Mouse (Mus musculus): ENCODE results near the gene Tprkb.
"Not testable (repeated sequence)": the region's sequence is repeated elsewhere in the genome, so short reads cannot be mapped to it uniquely, and the experiment has no call there.

Tprkb gene

DNA sequence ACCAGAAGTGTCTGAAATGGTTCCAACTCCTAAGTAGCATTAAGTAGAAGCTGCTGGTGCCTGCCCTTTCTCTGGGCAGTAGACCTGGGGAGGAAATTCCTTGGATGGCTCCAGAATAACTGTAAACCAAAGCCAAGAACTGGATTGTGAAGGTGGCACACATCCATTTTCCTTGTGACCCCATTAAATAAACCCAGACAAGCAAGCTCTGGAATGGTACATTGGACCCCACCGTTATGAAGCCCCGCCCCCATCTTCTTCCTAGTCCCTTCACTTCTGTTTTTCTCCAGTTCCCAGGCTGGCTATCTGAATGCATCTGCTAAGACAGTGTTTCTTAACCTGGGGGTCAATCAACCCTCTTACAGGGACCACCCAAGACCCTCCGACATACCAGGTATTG is at the start of gene Tprkb:
Gene Tprkb, plus strand, starts transcription at position 279 of the 400 bp plus-strand sequence.
- DNase-seq (ENCODE audit: low read depth, low spot score) = no peak

DNA sequence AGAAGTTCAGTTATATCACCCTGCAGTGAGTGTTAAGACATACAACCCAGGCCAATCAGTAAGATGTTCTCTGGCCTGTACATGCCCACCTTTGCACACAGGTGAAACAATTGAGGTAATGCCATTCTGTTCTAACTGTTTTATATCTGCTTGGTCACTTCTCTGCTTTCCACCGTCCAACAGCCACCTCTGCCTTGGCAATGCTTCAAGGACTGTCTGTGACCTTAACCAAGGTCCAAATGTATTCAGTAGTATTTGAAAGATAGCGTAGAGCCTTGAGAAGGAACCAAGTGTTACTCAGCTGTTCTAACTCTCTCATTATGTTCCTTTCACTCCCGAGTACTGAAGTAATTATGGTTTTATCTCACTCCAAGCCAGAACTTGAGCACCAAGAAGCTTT is 49.1 kb upstream of the Tprkb start:
- DNase-seq (ENCODE audit: low read depth, low spot score) = no peak

DNA sequence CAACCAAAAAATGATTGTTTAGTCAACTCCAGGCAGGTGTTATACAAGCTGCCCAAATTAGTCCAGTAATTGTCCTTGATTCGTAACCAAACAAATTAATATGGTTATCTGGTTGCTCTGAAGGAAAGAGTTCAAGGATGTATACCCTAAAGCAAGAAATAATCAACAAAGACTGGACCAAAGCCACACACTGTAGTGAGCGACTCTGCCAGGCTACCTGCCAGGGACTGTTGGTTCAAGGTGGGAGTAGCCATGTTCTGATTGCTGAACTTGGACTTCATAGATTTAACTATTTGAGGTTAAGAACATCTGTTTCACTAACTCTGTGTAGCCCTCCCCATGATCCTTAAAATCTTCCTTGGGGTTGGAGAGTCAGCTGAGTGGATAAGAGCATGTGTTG is 48.5 kb upstream of the Tprkb start:
- no peak for DNase-seq (ENCODE audit: low read depth, low spot score)

DNA sequence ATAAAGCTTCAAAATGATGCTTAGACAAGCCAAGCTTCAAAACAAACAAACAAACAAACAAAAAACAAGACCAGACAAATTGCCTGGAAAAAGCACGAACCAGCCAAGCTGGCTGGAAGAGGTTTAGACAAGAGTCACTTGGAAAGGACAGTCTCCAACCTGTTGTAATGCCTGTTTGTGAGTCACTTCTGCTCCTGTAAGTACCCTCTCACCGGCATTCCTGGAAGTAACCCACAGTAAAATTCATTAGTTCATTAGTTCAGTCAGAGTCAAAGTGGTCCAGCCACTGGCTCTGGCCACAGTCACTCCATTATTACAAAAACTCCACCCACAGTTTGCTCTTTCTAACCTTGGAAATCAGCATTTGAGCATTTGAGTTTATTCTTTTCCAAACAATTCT is 47.8 kb upstream of the Tprkb start:
- DNase-seq (ENCODE audit: low read depth, low spot score) = no peak

DNA sequence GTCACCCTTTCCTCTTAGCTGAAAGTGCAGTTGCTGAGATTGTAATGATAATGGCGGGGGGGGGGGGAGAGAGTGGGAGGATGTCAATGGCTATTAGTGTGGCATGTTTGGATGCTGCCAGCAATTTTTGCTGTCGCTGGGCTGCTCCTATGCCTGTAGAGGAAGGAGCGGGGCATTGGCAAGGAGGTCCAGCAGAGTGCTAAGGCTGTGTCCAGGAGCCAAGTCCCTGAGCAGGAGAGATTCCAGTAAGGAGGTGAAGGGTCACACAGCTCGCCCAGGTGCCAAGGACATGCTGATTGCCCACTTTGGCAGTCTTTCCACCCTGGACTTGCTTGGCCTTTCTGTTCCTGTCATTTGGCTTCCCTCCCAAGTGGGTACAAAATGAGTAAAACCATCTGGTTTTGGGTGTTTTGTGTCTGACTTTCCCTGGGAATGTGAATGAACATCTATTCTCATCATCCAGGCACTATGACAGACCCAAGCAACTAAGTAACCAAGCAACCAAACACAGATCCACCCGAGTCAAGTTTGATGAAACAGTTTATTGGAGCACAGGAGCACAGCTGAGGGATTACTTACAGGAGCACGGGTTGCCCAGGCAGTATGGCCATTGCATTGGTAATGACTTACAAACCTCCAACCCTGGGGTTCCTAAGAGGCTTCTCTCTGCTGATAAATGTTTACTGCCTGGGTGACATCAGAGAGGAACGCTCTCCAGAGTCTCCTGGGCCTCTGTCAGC is 46.6 kb upstream of the Tprkb start:
- DNase-seq (ENCODE audit: low read depth, low spot score) = not testable (repeated sequence)

DNA sequence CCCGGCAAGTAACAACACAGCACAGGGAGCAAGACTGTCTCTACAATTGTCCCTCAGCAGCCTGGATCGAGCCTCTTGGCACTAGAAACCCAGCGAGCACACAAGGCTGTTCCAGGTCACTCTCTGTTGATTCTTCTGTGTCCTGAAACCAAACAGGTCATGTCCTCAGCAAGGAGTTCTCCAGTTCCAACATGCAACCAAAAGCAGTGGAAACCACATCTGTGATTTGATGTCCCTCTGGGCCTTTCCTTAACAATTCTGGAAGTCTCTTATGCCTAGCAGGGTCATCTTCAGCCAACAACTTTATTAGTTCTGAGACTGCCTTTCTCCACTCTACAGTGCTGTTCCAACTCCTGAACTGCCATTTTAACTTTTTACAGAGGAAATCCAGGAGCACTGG is 45.5 kb upstream of the Tprkb start:
- not testable (repeated sequence) for DNase-seq (ENCODE audit: low read depth, low spot score)

DNA sequence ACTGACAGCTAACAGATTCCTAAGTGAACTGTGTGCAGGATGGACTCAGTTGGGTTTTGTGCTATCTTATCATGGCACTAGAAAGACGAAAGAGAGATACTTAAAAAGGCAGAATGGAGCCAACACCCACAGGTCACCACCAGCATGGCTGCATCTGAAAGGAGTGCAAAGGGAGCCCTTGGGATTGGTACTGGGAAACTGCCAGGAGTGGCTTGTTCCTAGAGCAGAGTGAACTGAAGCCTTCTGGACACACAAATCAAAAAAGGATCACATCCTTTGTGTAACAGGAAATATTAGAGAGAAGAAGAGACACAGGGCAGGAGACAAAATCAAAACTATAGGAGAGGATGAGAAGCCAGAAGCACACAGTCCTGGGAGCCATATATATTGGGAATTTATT is 44.7 kb upstream of the Tprkb start:
- DNase-seq (ENCODE audit: low read depth, low spot score) = not testable (repeated sequence)

DNA sequence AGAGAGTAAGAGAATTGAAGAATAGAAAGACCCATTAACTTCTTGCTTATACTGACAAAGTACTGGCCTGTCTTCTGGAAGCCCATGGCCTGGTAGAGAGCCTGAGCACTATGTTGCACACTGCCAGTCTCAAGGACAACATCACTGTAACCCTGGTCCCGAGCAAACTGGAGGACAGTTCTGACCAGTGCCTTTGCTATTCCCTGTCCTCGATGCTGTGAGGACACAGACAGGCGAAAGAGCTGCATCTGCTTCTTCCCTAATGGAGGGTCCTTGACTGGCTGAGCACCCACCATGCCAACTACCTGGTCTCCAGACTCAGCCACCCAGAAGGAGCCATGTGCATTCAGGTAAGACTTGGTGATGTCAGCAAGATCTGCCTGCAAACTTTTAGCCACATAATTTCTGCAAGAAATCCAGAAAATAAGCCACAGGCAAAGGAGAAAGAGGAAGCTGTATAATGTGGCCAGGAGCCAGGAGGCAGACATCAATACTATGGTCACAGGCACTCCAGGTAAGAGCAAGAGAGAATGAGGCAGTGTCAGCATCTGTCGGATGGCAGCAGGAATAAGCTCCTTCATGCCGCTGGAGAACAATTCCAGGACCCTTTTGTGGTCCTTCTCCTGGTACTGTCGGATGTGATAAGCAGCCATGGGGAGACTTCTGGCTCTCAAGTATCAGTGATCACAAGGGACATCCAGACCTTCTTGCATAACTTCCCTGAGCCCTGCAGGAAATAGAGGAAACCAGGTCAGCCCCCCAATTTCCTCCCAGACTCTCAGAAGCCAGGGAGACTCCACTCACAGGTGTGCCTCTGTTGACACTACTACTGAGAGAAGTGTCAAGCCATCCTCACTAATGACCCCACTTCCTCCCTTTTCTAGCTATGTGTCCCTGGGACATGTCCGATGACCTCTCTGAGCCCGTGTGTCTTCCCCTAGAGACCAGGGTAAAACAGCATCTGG is 43.7 kb upstream of the Tprkb start:
- DNase-seq (ENCODE audit: low read depth, low spot score) = no peak

DNA sequence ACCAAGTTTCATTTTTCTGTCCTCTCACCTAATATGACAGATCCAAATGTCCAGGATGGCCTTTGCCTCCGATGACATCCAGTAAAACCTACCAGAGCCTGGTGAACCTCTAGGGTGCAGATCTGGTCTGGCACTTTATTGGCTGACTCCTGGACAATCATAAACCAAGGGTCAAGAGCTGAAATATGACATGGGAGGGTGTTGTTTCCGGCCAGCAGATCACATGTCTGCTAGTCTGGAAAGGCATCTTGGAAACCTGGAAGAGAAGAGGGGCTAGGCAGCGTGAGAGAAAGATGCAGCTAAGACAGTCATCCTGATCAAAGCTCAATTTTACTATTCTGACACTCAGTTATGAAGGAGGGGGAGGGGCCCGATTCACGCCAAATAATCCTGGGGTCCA is 42.7 kb upstream of the Tprkb start, which contains the start of gene Nat8f2:
Gene Nat8f2, minus strand, starts transcription at position 153 of the 400 bp plus-strand sequence.
- not testable (repeated sequence) for DNase-seq (ENCODE audit: low read depth, low spot score)

DNA sequence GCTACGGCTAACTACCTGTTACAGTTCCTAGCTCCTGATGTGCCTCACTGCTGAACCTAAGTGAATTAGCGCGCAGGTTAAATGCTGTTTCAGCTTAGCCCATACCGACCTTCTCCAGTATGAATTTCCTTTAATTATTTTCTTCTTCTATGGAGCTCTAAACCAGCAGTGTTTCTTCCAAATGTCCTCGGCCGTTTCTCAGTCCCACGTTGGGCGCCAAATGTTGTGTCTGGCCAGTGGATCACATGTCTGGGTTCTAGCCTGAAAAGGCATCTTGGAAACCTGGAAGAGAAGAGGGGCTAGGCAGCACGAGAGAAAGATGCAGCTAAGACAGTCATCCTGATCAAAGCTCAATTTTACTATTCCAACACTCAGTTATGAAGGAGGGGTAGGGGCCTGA is 28.4 kb upstream of the Tprkb start:
- DNase-seq (ENCODE audit: low read depth, low spot score) = not testable (repeated sequence)

DNA sequence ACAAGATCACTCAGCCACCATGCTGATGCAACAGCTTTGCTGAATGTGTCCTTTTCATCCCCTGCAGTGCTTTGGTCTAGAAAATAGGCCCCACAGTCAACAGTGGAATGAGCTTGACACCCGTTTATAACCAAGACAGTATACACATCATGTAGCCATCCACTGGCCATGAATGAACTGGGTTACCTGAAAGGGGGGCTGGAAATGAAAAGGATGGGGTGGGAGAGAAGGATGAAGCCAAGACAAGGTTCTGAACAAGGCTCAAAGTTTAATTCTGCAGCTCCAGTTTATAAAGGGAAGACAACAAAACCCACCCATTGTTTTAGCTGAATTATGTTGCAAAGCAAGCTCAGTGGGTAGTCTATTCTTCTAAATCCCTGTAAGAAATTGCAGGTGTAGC is 27.4 kb upstream of the Tprkb start:
- DNase-seq (ENCODE audit: low read depth, low spot score) = no peak

DNA sequence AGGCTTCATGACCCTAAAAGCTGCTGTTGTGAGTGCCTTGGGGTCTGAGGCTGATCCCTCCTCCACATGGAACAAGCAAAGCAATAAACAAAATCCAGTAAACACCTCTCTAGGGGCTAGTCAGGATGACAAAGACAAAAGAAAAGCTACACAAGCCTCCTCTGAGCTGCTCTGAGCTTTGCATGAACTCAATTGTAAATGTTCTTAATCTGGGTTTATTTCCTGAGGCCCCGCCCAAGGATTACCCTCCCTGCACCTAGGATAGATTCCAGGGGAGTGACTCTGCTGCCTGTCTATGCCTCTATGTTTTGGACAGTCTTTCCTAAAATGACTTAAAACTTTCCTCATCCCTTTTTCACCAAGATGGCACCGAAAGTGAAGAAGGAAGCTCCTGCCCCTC is 22.7 kb upstream of the Tprkb start:
- DNase-seq (ENCODE audit: low read depth, low spot score) = no peak

DNA sequence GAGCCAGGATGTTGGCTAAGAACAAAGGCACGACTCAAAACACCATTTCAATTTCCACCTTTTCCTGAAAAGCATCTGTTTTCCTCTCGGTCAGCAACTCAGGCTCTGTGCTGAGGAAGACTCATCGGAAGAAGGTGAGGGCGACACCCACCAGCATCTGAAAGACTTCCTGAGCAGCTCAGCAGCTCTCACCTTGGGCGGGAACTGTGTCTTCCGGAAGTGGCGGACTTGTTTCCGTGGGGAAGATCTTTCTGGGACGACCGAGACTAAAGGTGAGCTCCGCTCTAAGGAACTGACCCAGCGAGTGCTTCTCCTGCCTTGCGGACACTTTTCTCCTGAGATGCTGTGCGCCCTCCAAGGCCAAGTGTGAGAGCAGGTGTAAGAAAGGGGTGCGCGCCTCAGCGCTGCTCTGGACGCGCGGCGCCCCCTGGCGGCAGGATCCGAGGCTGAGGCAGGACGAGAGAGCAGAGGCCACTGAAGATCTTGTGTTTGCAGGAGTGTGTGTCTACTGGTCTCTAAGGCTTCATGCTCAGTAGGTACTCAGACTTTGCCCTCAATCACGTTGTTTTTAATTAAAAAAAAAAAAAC is 16.5 kb upstream of the Tprkb start:
- not testable (repeated sequence) for DNase-seq (ENCODE audit: low read depth, low spot score)

DNA sequence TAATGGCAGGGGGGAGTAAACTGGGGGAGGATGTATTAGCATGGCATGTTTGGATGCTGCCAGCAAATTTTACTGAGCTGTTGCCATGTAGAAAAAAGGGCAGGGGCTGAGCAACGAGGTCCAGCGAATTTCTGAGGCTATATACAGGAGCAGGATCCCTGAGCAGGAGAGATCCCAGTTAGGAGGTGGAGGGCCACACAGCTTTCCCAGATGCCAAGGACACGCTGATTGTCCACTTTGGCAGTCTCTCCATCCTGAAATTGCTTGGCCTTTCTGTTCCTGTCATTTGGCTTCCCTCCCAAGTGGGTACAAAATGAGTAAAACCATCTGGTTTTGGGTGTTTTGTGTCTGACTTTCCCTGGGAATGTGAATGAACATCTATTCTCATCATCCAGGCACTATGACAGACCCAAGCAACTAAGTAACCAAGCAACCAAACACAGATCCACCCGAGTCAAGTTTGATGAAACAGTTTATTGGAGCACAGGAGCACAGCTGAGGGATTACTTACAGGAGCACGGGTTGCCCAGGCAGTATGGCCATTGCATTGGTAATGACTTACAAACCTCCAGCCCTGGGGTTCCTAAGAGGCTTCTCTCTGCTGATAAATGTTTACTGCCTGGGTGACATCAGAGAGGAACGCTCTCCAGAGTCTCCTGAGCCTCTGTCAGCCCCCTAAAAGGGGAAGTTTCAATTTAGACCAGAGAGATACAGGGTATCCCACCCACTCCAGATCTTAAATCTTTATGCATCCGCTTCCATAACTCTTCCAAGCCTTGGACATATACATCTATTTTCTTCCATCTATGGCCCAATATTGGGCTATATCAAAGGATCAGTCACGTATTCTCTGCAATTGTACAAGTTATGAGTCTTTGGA is 12.8 kb upstream of the Tprkb start:
- DNase-seq (ENCODE audit: low read depth, low spot score) = not testable (repeated sequence)

DNA sequence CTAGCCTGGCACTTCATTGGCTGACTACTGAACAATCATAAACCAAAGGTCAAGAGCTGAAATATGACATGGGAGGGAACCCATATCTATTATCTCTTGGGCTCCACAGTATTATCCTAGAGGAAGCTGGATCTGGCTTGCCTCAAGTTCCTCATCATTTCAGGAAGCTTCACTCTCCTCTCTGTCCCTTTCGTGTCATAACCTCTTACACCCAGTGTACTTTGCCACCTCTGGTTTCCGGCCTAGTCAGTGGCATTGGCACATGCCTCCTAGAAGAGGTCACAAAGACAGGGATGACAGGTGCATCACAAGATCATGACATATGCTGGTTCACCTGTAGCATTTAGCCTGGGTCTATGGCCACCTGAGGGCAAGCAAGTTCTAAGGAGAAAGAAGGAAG is 9.4 kb upstream of the Tprkb start:
- DNase-seq (ENCODE audit: low read depth, low spot score) = no peak

DNA sequence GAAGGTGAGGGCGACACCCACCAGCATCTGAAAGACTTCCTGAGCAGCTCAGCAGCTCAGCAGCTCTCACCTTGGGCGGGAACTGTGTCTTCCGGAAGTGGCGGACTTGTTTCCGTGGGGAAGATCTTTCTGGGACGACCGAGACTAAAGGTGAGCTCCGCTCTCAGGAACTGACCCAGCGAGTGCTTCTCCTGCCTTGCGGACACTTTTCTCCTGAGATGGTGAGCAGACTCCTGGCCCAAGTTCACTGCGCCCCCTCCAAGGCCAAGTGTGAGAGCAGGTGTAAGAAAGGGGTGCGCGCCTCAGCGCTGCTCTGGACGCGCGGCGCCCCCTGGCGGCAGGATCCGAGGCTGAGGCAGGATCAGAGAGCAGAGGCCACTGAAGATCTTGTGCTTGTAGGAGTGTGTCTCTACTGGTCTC is 7.0 kb upstream of the Tprkb start, which contains the start of gene Nat8f4:
Gene Nat8f4, minus strand, starts transcription at position 243 of the 420 bp plus-strand sequence.
- not testable (repeated sequence) for DNase-seq (ENCODE audit: low read depth, low spot score)

DNA sequence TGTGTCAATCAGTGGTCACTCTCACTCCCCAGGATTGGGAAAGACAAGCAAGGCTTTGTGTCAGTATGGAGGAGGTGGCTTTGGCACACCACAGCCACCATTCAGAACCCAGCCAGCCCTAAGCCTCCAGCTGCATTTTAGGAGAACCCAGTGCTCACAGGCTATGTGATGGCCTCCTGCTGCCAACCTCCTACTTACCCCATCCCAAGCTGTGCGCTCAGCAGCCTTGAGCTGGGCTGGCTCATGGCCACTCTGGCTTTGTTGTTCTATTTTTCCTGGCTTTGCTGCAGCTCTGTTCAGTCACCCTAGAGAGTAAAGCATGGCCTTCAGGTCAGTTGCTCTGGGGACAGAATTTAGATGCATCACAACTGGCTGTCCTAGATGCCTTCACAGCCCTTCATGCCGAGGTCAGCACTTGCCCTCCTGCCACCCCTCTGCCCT is 4.7 kb upstream of the Tprkb start:
- DNase-seq (ENCODE audit: low read depth, low spot score) = not testable (repeated sequence)

DNA sequence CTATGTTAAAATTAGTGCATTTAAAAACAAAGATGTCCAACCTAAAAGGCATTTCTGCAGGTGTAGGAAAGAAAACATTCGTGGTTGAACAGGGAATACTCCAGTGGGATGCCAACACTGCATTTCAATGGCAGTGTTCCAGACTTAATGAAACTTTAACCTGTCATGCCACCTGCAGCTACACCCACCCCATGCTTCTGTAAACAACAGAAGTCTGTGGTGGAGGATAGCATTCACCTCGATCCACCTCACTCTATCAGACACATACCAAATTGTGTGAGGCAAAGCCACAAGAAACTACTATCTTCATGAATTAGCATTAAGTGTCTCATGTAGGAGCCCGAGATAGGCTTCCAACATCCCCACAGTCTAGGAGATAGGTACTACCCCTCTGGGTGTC is 3.3 kb upstream of the Tprkb start:
- DNase-seq (ENCODE audit: low read depth, low spot score) = no peak

DNA sequence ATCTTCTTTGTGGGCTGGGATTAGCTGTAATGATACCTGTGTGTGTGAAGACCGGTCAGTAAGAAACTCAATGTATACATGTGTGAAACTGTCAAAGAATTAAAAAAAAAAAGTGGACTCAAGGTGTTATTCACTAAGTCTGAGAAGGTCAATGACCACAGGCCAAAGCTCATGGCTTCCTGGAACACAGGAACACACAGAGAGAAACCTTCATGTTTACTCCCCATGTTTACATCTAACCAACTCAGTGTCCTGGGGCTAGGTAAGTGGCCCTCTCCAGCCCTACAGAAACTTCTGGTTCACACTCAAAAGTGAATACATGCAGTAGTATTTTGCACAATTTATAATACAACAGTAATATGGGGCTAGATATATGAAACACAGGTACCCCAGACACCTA is 2.0 kb upstream of the Tprkb start:
- DNase-seq (ENCODE audit: low read depth, low spot score) = no peak

DNA sequence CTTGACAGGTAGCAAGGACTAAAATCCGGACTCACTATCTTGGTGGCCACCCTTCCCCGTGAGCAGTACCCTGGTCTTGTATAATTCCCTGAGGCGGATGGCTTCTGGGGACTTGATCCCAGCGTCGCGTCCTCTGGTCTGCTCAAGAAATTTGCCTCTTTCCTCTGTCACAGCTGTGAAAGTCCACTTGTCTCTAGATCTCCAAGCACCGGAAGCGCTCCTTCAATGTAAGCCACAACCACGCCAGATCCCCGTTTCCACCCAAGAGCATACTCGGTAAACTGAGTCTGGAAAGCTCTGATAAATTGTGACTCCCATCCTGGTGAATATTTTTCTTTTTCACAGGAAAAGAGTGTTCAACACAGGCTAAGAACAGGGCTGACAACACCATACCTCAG is 3.5 kb downstream of the Tprkb start:
- DNase-seq (ENCODE audit: low read depth, low spot score) = no peak
